Mouse (Mus musculus): Measurements from ENCODE around the gene Ntsr1.

DNA sequence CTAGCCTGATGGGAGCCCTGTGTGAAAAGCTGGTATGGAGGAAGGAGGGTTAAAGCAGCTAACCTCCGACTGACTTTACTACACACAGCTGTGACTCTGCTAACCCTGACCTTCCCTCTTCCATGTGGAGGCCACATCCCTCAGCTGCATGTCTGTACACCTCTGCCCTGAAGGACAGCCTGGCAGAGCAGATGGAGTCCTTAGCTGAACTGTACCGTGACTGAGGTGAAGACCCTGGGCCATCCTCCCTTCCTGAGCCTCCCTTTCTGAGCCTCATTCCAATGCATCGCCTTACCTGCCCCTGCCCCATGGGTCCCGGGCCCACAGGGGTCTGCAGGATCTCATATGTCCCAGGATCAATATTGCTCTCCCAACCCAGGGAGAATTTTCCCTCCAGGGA is 14.9 kb upstream of the Ntsr1 start:
- TF ChIP-seq CTCF (IDR thresholded peaks at IDR 0.05; ENCODE audit: borderline replicate concordance, extremely low read depth, insufficient read depth, insufficient read length) (no peak), POLR2A (IDR thresholded peaks at IDR 0.05; ENCODE audit: borderline replicate concordance, extremely low read depth, insufficient read depth, insufficient read length, poor library complexity, severe bottlenecking) (no peak)

All from brain, embryonic 14.5 days (tissue).